Mouse (Mus musculus) cortical plate, adult 2 months (tissue): Measurements from ENCODE around the gene Cyp2b10.

Source experiments
- CTCF ChIP-seq: fragments of 200-500 bp; IDR thresholded peaks from 2 replicates; pipeline ENCODE4 v1.5.1; 2011; ENCODE audit warnings: mild to moderate bottlenecking, control low read depth, low read length; ENCODE audit not compliant: insufficient read depth; ENCODE audit errors: extremely low read depth
- POLR2A ChIP-seq: fragments of 200-500 bp; IDR thresholded peaks from 2 replicates; pipeline ENCODE4 v1.6.1; 2011; ENCODE audit warnings: mild to moderate bottlenecking, low read length, control low read depth; ENCODE audit not compliant: insufficient read depth; ENCODE audit errors: extremely low read depth

DNA sequence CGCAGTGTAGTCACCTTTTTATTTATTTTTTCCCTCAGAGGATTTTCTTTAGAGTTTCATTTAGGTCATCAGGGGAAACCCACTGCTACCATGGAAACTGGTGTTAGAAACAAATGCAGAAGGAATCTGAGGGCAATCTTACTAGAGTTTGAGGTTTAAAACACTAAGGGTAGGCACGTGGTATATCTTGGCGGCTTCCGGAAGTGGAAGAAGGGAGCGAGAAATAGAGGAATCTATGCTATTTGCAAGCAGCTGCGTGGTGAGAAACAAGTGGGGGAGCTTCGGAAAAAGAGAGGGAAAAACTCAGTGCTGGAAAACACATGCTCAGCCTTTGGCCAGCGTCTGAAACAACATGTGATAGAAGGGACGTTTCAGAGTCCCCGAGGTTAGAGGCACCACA is 7.1 kb downstream of the Cyp2b10 start:
- TF ChIP-seq POLR2A, result no peak
- no peak for TF ChIP-seq CTCF
